ENCODE assay signal across 26 mouse cellular contexts in the genomic region with DNA sequence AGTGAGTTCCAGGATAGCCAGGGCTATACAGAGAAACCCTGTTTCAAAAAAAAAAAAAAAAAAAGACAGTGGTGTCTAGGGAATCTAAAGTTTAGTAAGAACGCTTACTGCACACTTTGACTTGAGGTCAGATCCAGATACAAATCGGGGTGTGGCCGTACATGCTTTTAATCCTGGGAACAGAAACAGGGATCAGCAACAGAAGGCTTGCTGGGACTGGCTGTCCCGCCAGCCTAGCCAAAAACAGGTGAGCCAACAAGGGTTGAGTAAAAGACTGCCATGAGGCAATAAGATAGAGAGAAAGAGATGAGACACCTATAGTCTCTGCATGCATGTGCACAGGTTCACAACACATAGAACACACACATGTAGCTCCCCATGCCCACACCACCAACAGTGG. TPM values are rescaled to one million over a fixed set of nuclear protein-coding genes. Genes with fewer than 3 reads are reported as not detected.
"Had no signal": no experiment of that assay in that cellular context is flagged by ENCODE, and none has a peak within 500 bp of the region (broad histone marks: within the 10 kb centered on the region; RNA-seq: fewer than 3 reads in every experiment).

No protein-coding gene starts in this region.

- DNase-seq: retina, postnatal 1 day; right cerebral cortex, adult 18-20 months; right cerebral cortex, postnatal 14 days; right cerebral cortex, postnatal 25 days; right cerebral cortex, postnatal 4 days; spleen, adult 18-20 months; thymus, adult 18-20 months; thymus, adult 2 months; thymus, postnatal 14 days; thymus, postnatal 25 days; thymus, postnatal 36 days; thymus, postnatal 4 days had no signal

RNA-seq across cellular contexts. Expression of gene Samd7, which starts 8.6 kb away (rescaled TPM):
- total RNA-seq: neutrophil, adult 5-6 weeks had no signal
- polyA plus RNA-seq: neural tube, embryonic 12.5 days; neural tube, embryonic 13.5 days; neural tube, embryonic 14.5 days; neural tube, embryonic 15.5 days; small intestine, adult 2 months; stomach, embryonic 14.5 days; stomach, embryonic 15.5 days; stomach, embryonic 16.5 days; stomach, postnatal 0 days; thymus, adult 2 months; thymus, postnatal 0 days; urinary bladder, adult 2 months had no signal

RNA-seq across cellular contexts. Expression of gene Lrrc31, which starts 55.1 kb away (rescaled TPM):
- total RNA-seq: neutrophil, adult 5-6 weeks had no signal
- polyA plus RNA-seq: neural tube, embryonic 12.5 days; neural tube, embryonic 13.5 days; neural tube, embryonic 14.5 days; neural tube, embryonic 15.5 days; spleen, adult 2 months; testis, adult 2 months had no signal
